Mouse (Mus musculus) granulocyte monocyte progenitor cell, adult 5-6 weeks (primary cell): ENCODE results near the gene Ccdc173. TPM values are rescaled to one million over a fixed set of nuclear protein-coding genes. Genes with fewer than 3 reads are reported as not detected.

Experiments
- ATAC-seq: replicated peaks from 2 replicates; pipeline ENCODE4 v1.8.0; 2016; ENCODE audit warnings: mild to moderate bottlenecking, moderate TSS enrichment, inconsistent platforms; ENCODE audit not compliant: poor library complexity, severe bottlenecking
- total RNA-seq, 2 experiments: library from RNA; stranded (forward) in 1 of 2; stranded (reverse) in 1 of 2; fragments of 200-712, 200-1000 nt in 1 of 2; fragments of >200 nt in 1 of 2; fragmentation: Nextera tagmentation in 1 of 2; gene quantifications; 2 replicates each; pipeline ENCODE4 v1.2.3; 2014 to 2017

Gene Ccdc173
- total RNA-seq, 2 experiments from 2014 or later, result 1.8 to 3.0 TPM

GRCm38 (mm10) chr2:69790722-69791121 is 1.3 kb upstream of the Ccdc173 start:
- ATAC-seq, result no peak

- ATAC-seq, result peak; percentile 86
Observed at GRCm38 (mm10) chr2:69790285-69790684, 910 bp upstream of the Ccdc173 start.

GRCm38 (mm10) chr2:69788974-69789373 is 401 bp downstream of the Ccdc173 start:
- no peak for ATAC-seq

GRCm38 (mm10) chr2:69778836-69779177 is 10.6 kb downstream of the Ccdc173 start:
- ATAC-seq, result peak; percentile 67

- ATAC-seq, result peak; percentile 77
Observed at GRCm38 (mm10) chr2:69777985-69778835, 11.2 kb downstream of the Ccdc173 start.

GRCm38 (mm10) chr2:69773331-69773730 is 16.0 kb downstream of the Ccdc173 start:
- no peak for ATAC-seq

GRCm38 (mm10) chr2:69764716-69765115 is 24.7 kb downstream of the Ccdc173 start:
- ATAC-seq, result no peak

- no peak for ATAC-seq
Observed at GRCm38 (mm10) chr2:69763340-69763739, 26.0 kb downstream of the Ccdc173 start.

- ATAC-seq, result no peak
Observed at GRCm38 (mm10) chr2:69760980-69761379, 28.4 kb downstream of the Ccdc173 start.

GRCm38 (mm10) chr2:69745091-69745490 is 44.3 kb downstream of the Ccdc173 start:
- no peak for ATAC-seq

GRCm38 (mm10) chr2:69723519-69723825 is 65.9 kb downstream of the Ccdc173 start:
- no peak for ATAC-seq

- ATAC-seq, result peak; percentile 81
Observed at GRCm38 (mm10) chr2:69722650-69723518, 66.5 kb downstream of the Ccdc173 start.

- no peak for ATAC-seq
Observed at GRCm38 (mm10) chr2:69722273-69722649, 67.1 kb downstream of the Ccdc173 start, which contains the start of gene Ppig. TSS of gene Ppig (plus strand) at chr2:69722545.

GRCm38 (mm10) chr2:69719121-69719520 is 70.3 kb downstream of the Ccdc173 start:
- no peak; the same call in 1 of the 2 replicates for ATAC-seq

GRCm38 (mm10) chr2:69716483-69716882 is 72.9 kb downstream of the Ccdc173 start:
- peak; percentile 67 for ATAC-seq

- ATAC-seq, result no peak
Observed at GRCm38 (mm10) chr2:69714126-69714525, 75.2 kb downstream of the Ccdc173 start.

- no peak for ATAC-seq
Observed at GRCm38 (mm10) chr2:69713626-69714014, 75.8 kb downstream of the Ccdc173 start.

- ATAC-seq, result peak; percentile 95
Observed at GRCm38 (mm10) chr2:69712981-69713625, 76.3 kb downstream of the Ccdc173 start, which contains the start of gene Fastkd1. TSS of gene Fastkd1 (minus strand) at chr2:69713516.

- no peak for ATAC-seq
Observed at GRCm38 (mm10) chr2:69712171-69712570, 77.2 kb downstream of the Ccdc173 start.
